Mouse (Mus musculus): ENCODE measurements around the gene Cggbp1. TPM values are rescaled to one million over a fixed set of nuclear protein-coding genes. Genes with fewer than 3 reads are reported as not detected.

Gene Cggbp1
- total RNA-seq, 2 experiments from 2014 or later = 42.2 to 44.5 TPM

- DNase-seq = no peak
Observed at GRCm38 (mm10) chr16:64872841-64873240, 21.0 kb downstream of the Cggbp1 start.

GRCm38 (mm10) chr16:64873416-64874305, 21.9 kb downstream of the Cggbp1 start:
- peak; percentile 83 to 85 for DNase-seq

- no peak for DNase-seq
Observed at GRCm38 (mm10) chr16:64875384-64875783, 23.6 kb downstream of the Cggbp1 start.

DNA sequence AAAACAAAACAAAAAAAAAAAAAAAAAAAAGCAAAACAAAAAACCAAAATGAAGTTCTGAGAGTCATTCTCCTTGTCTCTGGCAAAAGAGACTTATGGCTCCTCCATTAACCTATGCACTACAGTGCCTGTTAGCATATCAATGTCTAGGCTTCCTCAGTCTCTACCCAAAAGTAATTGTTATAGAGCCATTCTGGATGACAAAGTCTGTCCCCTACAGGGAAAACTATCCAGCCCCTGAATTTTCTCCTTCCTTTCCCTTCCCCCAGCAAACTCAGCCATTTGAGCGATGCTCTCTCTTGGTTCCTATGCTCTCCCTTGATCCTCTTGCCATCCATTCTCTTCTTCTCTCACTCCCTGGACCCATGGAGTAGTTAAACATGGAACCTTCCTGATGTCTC, 24.0 kb downstream of the Cggbp1 start:
- DNase-seq = no peak

GRCm38 (mm10) chr16:64876631-64877265, 25.0 kb downstream of the Cggbp1 start:
- no peak for DNase-seq

GRCm38 (mm10) chr16:64877314-64877713, 25.5 kb downstream of the Cggbp1 start:
- DNase-seq = no peak

DNA sequence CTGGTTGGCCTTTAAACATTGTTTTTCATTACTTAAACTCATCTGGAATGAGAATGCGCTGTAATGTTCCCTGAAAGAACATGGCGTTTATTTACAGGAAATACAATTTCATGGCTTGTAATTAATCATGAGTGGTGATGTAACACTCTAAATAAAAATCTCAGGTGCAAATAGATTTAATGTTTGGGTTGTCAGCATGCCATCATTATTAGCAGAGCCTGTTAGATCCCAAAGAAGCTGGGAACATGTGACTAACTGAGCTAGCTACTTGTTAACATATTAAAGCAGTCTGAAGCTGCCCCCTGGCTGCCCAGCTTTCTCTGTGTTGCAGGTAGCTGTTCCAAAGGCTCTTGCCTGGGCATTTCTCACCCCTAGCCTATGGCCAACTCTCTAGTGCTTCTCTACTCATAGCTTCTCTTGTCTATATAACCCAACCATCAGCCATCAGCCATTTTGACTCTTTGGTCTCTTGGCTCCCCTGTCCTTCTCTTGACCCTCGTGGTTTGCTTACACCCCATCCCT, 26.9 kb downstream of the Cggbp1 start:
- no peak for DNase-seq

- DNase-seq = no peak
Observed at GRCm38 (mm10) chr16:64879735-64880134, 27.9 kb downstream of the Cggbp1 start.

- DNase-seq = no peak
Observed at GRCm38 (mm10) chr16:64880986-64881385, 29.2 kb downstream of the Cggbp1 start.

DNA sequence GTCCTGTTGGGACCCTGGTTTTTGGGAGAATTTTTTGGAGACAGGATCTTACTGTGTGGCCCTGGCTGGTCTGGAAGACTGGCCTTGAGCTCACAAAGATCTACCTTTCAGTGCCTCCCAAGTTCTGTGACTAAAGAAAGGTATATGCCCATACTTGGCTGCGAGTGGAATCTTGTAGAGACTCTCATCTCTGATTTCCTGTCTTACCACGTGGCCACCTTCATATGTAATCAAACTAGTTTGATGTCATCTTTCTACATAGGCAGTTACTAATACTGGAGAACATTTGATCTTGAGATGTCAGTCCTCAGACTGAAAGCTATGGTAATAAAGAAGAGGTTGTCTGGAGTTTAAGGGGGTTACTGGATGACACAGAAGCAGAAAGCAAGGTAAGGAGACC, 29.6 kb downstream of the Cggbp1 start:
- no peak for DNase-seq

GRCm38 (mm10) chr16:64883896-64884295, 32.1 kb downstream of the Cggbp1 start:
- no peak for DNase-seq

DNA sequence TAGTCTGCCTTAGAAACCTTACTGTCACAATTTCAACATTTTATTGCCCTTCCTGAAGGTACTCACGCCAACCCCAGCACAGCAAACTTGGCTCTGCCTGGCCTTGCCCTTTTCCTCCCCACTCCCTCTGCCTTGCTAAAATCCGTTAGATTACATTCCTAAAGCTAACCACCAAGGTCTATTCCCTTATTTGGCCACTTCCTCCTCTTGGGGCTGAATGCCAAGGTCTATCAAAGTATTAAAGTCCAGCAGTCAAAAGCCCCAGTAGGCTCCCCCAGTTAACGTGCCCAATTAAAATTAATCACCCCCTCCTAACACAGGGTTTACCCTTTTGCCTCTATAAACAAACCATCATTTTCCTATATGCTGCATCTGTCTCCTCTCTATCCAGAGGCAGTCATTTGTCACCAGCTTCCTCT, 32.6 kb downstream of the Cggbp1 start:
- DNase-seq = peak in 1 of 2 experiments; percentile 7

DNA sequence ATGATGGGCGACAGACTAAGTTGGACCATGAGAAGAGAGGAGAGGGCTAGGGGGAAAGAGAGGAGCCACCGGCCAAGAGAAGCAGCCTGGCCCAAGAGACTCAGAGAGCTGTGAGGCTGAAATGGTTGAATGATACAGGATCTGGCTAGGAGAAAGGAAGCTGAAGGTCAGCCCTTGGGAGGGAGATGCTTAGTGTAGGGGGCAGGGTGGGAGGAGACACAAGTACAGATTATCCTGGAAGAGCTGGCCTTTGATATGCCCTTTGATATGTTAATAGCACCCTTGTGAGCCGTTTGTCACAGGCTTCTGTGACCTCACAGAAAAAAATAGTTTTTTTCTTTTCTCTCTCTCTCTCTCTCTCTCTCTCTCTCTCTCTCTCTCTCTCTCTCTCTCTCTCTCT, 33.3 kb downstream of the Cggbp1 start:
- no peak for DNase-seq

DNA sequence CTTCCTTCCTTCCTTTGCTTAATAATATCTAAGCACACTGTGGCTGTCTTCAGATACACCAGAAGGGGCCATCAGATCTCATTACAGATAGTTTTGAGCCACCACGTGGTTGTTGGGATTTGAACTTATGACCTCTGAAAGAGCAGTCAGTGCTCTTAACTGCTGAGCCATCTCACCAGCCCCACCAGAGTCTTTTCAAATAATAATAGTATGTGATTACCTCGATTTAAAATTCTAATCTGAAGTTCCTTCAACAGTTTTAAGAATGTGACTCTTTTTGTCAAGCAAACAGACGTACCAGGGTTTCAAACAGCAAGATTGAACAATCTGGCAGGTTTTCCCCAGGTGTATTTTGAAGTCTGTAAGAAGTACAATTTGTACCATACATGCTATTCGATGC, 33.8 kb downstream of the Cggbp1 start:
- no peak for DNase-seq

- no peak for DNase-seq
Observed at GRCm38 (mm10) chr16:64889496-64889895, 37.7 kb downstream of the Cggbp1 start.

DNA sequence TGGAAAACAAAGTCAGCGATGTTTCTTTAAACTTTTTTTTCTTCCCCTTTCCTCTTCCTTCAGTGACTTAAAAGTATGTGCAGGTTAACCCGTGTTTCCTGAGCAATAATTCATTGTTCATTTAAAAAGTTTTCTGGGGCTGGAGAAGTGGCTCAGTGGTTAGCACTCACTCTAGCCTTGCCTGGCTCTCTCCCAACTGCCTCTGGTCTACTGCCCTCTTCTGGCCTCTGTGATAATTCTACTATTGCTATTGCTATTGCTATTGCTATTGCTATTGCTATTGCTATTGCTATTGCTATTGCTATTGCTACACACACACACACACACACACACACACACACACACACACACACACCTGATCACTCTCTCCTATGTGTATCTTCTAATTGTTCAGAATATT, 47.3 kb downstream of the Cggbp1 start:
- peak; percentile 7 to 23 for DNase-seq

DNA sequence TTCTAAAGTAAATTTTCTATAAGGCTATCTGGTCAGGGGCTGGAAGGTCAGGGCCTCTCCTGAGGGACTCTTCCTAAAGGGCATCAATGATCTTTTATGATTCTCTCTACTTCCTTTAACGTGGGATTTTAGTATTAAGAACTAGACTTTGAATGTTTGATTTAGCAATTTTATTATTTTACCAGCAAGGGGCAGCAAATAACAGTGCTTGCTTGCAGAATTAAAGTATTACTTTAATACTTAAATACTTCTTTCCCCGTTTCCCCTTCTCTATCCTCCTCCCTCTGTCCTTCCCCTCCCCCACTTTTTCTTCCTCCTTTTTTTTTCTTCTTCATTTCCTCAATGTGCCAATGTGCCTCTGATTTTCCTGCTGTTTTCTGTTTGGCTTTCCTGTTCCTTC, 51.5 kb downstream of the Cggbp1 start:
- no peak for DNase-seq

GRCm38 (mm10) chr16:64907112-64907511, 55.3 kb downstream of the Cggbp1 start:
- peak; percentile 4 to 12 for DNase-seq

- DNase-seq = no peak
Observed at GRCm38 (mm10) chr16:64908747-64909146, 57.0 kb downstream of the Cggbp1 start.

Data from heart, adult 18-20 months (tissue).